Mouse (Mus musculus) megakaryocyte, embryonic 14.5 days (primary cell): Measurements from ENCODE around the gene Gm20388.

Experiments used
- FLI1 ChIP-seq: IDR thresholded peaks from 2 replicates; pipeline ENCODE4 v1.6.1; 2012; ENCODE audit warnings: low read length, inconsistent platforms, mixed read lengths
- GATA1 ChIP-seq: IDR thresholded peaks from 3 replicates; pipeline ENCODE4 v1.6.1; 2012; ENCODE audit warnings: mixed read lengths, low read length, inconsistent platforms, borderline replicate concordance

DNA sequence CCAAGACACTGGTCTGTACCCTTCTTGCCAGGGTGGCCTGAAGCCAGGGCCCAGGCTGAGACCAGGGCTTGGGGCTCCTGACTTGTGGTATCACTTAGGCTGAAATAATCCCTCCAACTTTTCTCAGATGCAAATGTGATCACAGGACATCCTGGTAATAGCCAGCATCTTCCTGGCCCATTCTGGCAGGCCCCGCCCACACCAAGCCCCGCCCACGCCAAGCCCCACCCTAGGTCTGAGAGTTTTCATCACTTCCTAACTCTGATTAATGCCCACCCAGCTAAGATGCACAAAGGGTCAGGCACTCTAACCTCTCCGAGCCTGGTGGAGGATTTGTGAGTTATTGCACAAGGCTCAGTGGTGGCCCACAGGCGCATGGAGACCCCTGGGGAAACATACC is 2709.8 kb downstream of the Gm20388 start:
- TF ChIP-seq FLI1 (no peak), GATA1 (no peak)
